In genomic region chr19:37177819-37178708, GRCm38 (mm10) we compare ENCODE assay signal across 8 mouse cellular contexts. TPM values are rescaled to one million over a fixed set of nuclear protein-coding genes. Genes with fewer than 3 reads are reported as not detected.
DNase-seq lines count a peak whose midpoint lies in the region; ATAC-seq and TF ChIP-seq lines count a peak whose summit lies in the region.

No protein-coding gene starts in this region.

- TF ChIP-seq EP300 in heart, postnatal 0 days (IDR thresholded peaks at IDR 0.05; ENCODE audit: low read depth) = no peak

- peak; percentile 75 for ATAC-seq in forebrain, embryonic 12.5 days (ENCODE audit: low FRiP score)
- ATAC-seq in heart, postnatal 0 days (ENCODE audit: insufficient read depth, low read depth) = peak; percentile 68; the same call in 1 of the 2 replicates
- ATAC-seq in neural tube, embryonic 13.5 days (ENCODE audit: low read depth) = peak; percentile 82

- peaks cover 22% of the 10 kb centered on the region for H3K4me1 ChIP-seq in forebrain, embryonic 12.5 days
- no peaks in the 10 kb centered on the region; the same call in 1 of the 2 replicates for H3K4me1 ChIP-seq in heart, postnatal 0 days (ENCODE audit: control insufficient read depth, insufficient read depth)
- peaks cover 38% of the 10 kb centered on the region for H3K4me1 ChIP-seq in neural tube, embryonic 13.5 days (replicated peaks)

- WGBS in forebrain, embryonic 12.5 days = 12% methylated on average over 17 of the region's 17 CpGs
- WGBS in heart, postnatal 0 days = 13% methylated on average over 17 of the region's 17 CpGs
- WGBS in neural tube, embryonic 13.5 days = 12% methylated on average over 17 of the region's 17 CpGs

- no peaks in the 10 kb centered on the region for H3K9me3 ChIP-seq in forebrain, embryonic 12.5 days
- no peaks in the 10 kb centered on the region for H3K9me3 ChIP-seq in heart, postnatal 0 days (replicated peaks; ENCODE audit: control insufficient read depth, low read length)
- no peaks in the 10 kb centered on the region for H3K9me3 ChIP-seq in neural tube, embryonic 13.5 days

- H3K27me3 ChIP-seq in forebrain, embryonic 12.5 days = peaks cover 18% of the 10 kb centered on the region
- no peaks in the 10 kb centered on the region for H3K27me3 ChIP-seq in heart, postnatal 0 days (ENCODE audit: control insufficient read depth, insufficient read depth, low read length)
- no peaks in the 10 kb centered on the region for H3K27me3 ChIP-seq in neural tube, embryonic 13.5 days

- H3K36me3 ChIP-seq in forebrain, embryonic 12.5 days (replicated peaks) = no peaks in the 10 kb centered on the region
- no peaks in the 10 kb centered on the region for H3K36me3 ChIP-seq in heart, postnatal 0 days (replicated peaks; ENCODE audit: control insufficient read depth, insufficient read depth, low read length)
- no peaks in the 10 kb centered on the region for H3K36me3 ChIP-seq in neural tube, embryonic 13.5 days

- peak; percentile 61 for DNase-seq in Muller cell, postnatal 12 days (ENCODE audit: inconsistent ontology term)
- peak; percentile 55 for DNase-seq in cerebellum, adult 11 months
- DNase-seq in heart, postnatal 0 days (ENCODE audit: low spot score) = peak; percentile 93
- peak; percentile 82 to 83 for DNase-seq in kidney, postnatal 36 days
- DNase-seq in lung, adult 18-20 months = peak; percentile 59 to 76
- no peak for DNase-seq in T-cell, adult 2 months (ENCODE audit: low spot score)

- H3K4me3 ChIP-seq in forebrain, embryonic 12.5 days (replicated peaks) = peak overlapping the region; percentile 34
- peak overlapping the region; percentile 52 for H3K4me3 ChIP-seq in heart, postnatal 0 days (ENCODE audit: low read depth, low read length)
- peak overlapping the region; percentile 46 for H3K4me3 ChIP-seq in neural tube, embryonic 13.5 days

- H3K27ac ChIP-seq in forebrain, embryonic 12.5 days = no peak overlapping the region
- H3K27ac ChIP-seq in heart, postnatal 0 days (ENCODE audit: low read depth) = peak overlapping the region; percentile 75
- H3K27ac ChIP-seq in neural tube, embryonic 13.5 days (replicated peaks) = peak overlapping the region; percentile 78

- TF ChIP-seq CTCF in heart, postnatal 0 days (IDR thresholded peaks at IDR 0.05; ENCODE audit: low read depth) = no peak

- H3K4me2 ChIP-seq in forebrain, embryonic 12.5 days = peak overlapping the region; percentile 44
- H3K4me2 ChIP-seq in heart, postnatal 0 days (ENCODE audit: low read depth, low read length) = peak overlapping the region; percentile 54
- peak overlapping the region; percentile 54 for H3K4me2 ChIP-seq in neural tube, embryonic 13.5 days

- H3K9ac ChIP-seq in forebrain, embryonic 12.5 days = 0 out of 2 replicates have a peak overlapping the region, but pooled peaks have one; percentile 21
- H3K9ac ChIP-seq in heart, postnatal 0 days (replicated peaks; ENCODE audit: low read depth, low read length) = peak overlapping the region; percentile 39
- H3K9ac ChIP-seq in neural tube, embryonic 13.5 days = peak overlapping the region; percentile 62

RNA-seq across cellular contexts. Expression of gene March5, which starts 29.3 kb away (rescaled TPM):
- 154 and 159 TPM in 2 replicates for polyA plus RNA-seq in forebrain, embryonic 12.5 days (2016; fragmentation: Nextera tagmentation; extraction: Ambion mirVana)
- total RNA-seq in heart, postnatal 0 days (2014; rRNA removed; ENCODE audit: low replicate concordance) = 72.7 and 80.9 TPM in 2 replicates
- polyA plus RNA-seq in heart, postnatal 0 days (2015; fragmentation: Nextera tagmentation; extraction: Ambion mirVana) = 82.5 and 84.3 TPM in 2 replicates
- 130 and 134 TPM in 2 replicates for polyA plus RNA-seq in neural tube, embryonic 13.5 days (2015; fragmentation: Nextera tagmentation; extraction: Ambion mirVana)

RNA-seq across cellular contexts. Expression of gene Cpeb3, which starts 30.3 kb away (rescaled TPM):
- 3.7 and 6.1 TPM in 2 replicates for polyA plus RNA-seq in forebrain, embryonic 12.5 days (2016; fragmentation: Nextera tagmentation; extraction: Ambion mirVana)
- 19.6 and 21.8 TPM in 2 replicates for total RNA-seq in heart, postnatal 0 days (2014; rRNA removed; ENCODE audit: low replicate concordance)
- polyA plus RNA-seq in heart, postnatal 0 days (2015; fragmentation: Nextera tagmentation; extraction: Ambion mirVana) = 13.5 and 13.7 TPM in 2 replicates
- polyA plus RNA-seq in neural tube, embryonic 13.5 days (2015; fragmentation: Nextera tagmentation; extraction: Ambion mirVana) = 10.4 and 11.2 TPM in 2 replicates
